Mouse (Mus musculus): ENCODE results near the gene Spaca9. TPM values are rescaled to one million over a fixed set of nuclear protein-coding genes. Genes with fewer than 3 reads are reported as not detected.

The Spaca9 gene
- total RNA-seq (2023) = 1.3 to 3.1 TPM (median 2.2 TPM) in 4 replicates

DNA sequence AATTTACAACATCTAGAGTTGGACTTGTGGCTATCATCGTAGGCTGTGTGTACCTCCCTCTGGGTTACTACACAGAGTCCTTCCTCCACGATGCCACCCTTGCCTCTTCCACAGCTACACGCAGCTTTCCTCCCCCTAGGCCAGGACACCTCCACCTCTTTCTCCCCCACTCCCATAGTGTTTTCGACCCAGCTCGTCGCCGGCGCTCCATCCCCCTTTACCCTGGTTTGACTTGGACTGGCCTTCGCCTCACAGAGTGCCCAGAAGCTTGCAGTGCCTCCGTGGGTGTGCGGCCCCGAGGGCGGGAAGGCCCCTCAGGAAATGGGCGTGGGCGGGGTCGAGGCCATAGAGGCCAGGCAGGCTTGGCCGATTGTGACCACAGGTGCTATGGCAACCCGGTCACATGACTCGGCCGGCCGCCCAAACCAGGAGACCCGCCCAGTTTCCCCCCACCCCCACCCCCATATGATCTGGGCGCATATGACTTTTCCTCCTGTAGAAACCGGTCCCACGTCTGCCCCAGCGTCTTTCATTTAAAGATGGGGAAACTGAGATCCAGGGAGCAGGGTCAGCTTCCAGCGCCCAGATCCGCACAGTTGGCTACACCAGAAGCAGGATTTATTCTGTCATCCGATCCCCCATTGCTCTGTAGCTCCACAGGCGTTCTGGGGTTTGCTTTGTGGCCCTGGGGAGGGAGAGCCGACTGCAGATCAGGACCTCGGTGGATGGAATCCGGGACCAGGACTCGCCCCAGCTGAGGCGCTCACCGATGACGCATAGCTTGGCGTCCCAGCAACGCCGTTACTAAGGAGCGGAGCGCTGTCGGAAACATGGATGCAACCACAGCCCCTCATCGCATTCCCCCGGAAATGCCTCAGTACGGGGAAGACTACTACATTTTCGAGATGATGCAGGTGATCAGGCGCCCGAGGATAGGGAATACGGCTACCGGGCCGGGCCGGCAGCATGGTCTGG lies at the start of gene Spaca9, which contains the start of gene Ak8:
Gene Spaca9 (minus strand): TSS at position 367 of the 975 bp plus-strand sequence.
Gene Ak8 (plus strand): TSS at position 804 of the 975 bp plus-strand sequence.

Other genes with a start within 250 kb of the Spaca9 start
- not detected in 4 replicates for gene 1700007K13Rik, start 233.4 kb downstream of the Spaca9 start, total RNA-seq (2023)
- 19.0 to 22.6 TPM (median 20.9 TPM) in 4 replicates for gene Mrps2, start 231.7 kb downstream of the Spaca9 start, total RNA-seq (2023)
- gene Gbgt1, start 202.8 kb downstream of the Spaca9 start, total RNA-seq (2023) = 1.1 to 1.3 TPM in 2 of 4 replicates, not detected in the others
- gene Gm10134, start 193.6 kb downstream of the Spaca9 start, total RNA-seq (2023) = not detected in 4 replicates
- gene Ralgds, start 186.6 kb downstream of the Spaca9 start, total RNA-seq (2023) = 197 to 205 TPM (median 200 TPM) in 4 replicates
- gene Cel, start 136.3 kb downstream of the Spaca9 start, total RNA-seq (2023) = 0.34 to 0.45 TPM in 2 of 4 replicates, not detected in the others
- gene Gtf3c5, start 116.0 kb downstream of the Spaca9 start, total RNA-seq (2023) = 26.6 to 32.6 TPM (median 31.6 TPM) in 4 replicates
- not detected in 4 replicates for gene Gfi1b, start 77.7 kb downstream of the Spaca9 start, total RNA-seq (2023)
- 52.9 to 58.6 TPM (median 56.0 TPM) in 4 replicates for gene Tsc1, start 58.5 kb downstream of the Spaca9 start, total RNA-seq (2023)
- gene Ak8, start 437 bp upstream of the Spaca9 start, total RNA-seq (2023) = 0.49 to 2.4 TPM in 2 of 4 replicates, not detected in the others
- gene Gtf3c4, start 140.6 kb upstream of the Spaca9 start, total RNA-seq (2023) = 11.8 to 17.0 TPM (median 13.7 TPM) in 4 replicates
- 15.2 to 18.0 TPM (median 16.8 TPM) in 4 replicates for gene Ddx31, start 140.7 kb upstream of the Spaca9 start, total RNA-seq (2023)
- not detected in 4 replicates for gene Barhl1, start 216.9 kb upstream of the Spaca9 start, total RNA-seq (2023)

All from B cell, adult 62 days (primary cell).